Mouse (Mus musculus): ENCODE measurements around the gene Ankrd11.

DNA sequence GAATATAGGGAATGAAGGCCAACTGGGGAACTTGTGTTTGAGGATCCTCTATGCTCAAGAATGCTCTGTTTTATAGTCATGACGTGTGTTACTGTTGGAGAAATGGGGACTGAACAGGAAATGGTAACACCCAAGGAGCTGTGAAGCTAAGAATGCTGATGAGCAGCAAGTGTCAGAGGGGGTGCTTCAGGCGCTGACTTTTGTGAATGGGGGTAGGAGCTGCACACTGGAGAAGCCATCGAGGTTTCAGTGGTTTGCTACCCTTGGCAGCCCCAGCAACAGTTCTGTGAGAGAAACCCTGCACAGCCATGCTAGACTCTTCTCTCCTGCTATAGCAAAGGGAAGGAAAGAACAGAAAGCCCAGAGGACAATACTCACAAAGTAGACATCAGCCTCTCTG lies 129.9 kb downstream of the Ankrd11 start:
- TF ChIP-seq POLR2A (IDR thresholded peaks at IDR 0.05; ENCODE audit: control insufficient read depth in 1 of 2, insufficient read depth in 1 of 2, low read depth in 1 of 2, low read length in 2 of 2, poor library complexity in 1 of 2) = no peak
- no peak for TF ChIP-seq CTCF (IDR thresholded peaks at IDR 0.05 in 2 of 3, conservative IDR thresholded peaks at IDR 0.05 in 1 of 3; ENCODE audit: control insufficient read depth in 1 of 3, insufficient read depth in 1 of 3, low read depth in 2 of 3, low read length in 3 of 3, poor library complexity in 1 of 3, severe bottlenecking in 1 of 3)
- TF ChIP-seq GATA1 (IDR thresholded peaks at IDR 0.05; ENCODE audit: low read depth, low read length) = no peak
- no peak for TF ChIP-seq POLR2AphosphoS2 (IDR thresholded peaks at IDR 0.05; ENCODE audit: low read length)
- no peak for TF ChIP-seq RCOR1 (IDR thresholded peaks at IDR 0.05; ENCODE audit: low read depth, low read length)
- no peak for TF ChIP-seq EP300 (IDR thresholded peaks at IDR 0.05; ENCODE audit: low read depth in 1 of 2, low read length in 2 of 2)
- no peak for TF ChIP-seq JUND (IDR thresholded peaks at IDR 0.05; ENCODE audit: low read depth, low read length)
- no peak for TF ChIP-seq USF2 (IDR thresholded peaks at IDR 0.05; ENCODE audit: borderline replicate concordance in 1 of 2, insufficient read depth in 1 of 2, low read depth in 1 of 2, low read length in 2 of 2)
